Mouse (Mus musculus): ENCODE data around the gene Avil. TPM values are rescaled to one million over a fixed set of nuclear protein-coding genes. Genes with fewer than 3 reads are reported as not detected.

Gene Avil
- under 1 TPM; 0.23 to 0.49 TPM for total RNA-seq (2021)
- long read RNA-seq, experiment 1, result 0 reads
- long read RNA-seq, experiment 2, partial matches to known transcripts, result 0 of 1 reads
- long read RNA-seq, experiment 2, other reads (novel, unspliced or antisense), result 0 of 1 reads

DNA sequence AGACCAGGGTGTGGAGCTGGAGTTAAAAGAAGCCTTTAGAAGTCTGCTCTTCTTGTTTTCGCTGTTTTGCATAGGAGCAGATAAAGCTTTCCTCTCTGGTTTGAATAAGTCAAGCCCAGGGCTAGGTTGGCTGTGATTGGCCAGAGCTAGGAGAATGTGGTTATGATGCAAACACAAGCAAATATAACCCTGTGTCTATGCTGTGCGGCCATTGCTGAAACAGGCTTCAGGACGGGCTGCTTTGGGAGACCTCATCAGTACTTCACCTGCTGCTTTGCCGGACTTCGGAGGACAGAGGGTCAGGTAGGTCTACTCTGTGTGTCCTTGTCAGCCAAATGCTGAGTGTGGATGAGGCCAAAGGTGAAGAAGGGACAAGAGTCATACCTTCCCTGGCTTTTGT lies at the start of gene Avil:
Gene Avil (plus strand): TSS at position 181 of the 400 bp plus-strand sequence.
- DNase-seq (ENCODE audit: low spot score in 2 of 2), result no peak

GRCm38 (mm10) chr10:126952375-126952774 lies 48.1 kb upstream of the Avil start:
- no peak for DNase-seq (ENCODE audit: low spot score in 2 of 2)

DNA sequence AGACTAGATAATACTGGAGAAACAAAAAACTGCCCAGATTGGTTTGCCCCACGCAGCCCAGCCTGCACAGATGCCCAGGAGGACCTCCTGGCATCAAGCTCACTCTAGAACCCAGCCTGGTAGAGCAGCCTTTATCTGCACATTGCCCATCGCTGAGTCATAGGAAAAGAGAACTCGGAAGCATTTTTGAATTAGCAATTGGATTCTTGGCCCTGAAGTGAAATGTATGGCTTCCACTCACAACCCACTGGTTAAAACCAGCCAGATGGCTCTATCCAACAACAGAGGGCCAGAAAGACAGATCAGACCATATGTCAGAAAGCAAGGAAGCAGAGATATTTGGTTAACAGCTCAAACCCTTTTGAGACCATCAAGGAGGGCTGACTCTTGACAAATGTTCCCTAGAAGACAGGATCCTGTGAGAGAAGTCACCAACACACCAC lies 47.5 kb upstream of the Avil start:
- peak; percentile 50 to 71 for DNase-seq (ENCODE audit: low spot score in 2 of 2)

GRCm38 (mm10) chr10:126956692-126957358 lies 43.7 kb upstream of the Avil start:
- peak in 1 of 2 experiments; percentile 21 for DNase-seq (ENCODE audit: low spot score in 2 of 2)

DNA sequence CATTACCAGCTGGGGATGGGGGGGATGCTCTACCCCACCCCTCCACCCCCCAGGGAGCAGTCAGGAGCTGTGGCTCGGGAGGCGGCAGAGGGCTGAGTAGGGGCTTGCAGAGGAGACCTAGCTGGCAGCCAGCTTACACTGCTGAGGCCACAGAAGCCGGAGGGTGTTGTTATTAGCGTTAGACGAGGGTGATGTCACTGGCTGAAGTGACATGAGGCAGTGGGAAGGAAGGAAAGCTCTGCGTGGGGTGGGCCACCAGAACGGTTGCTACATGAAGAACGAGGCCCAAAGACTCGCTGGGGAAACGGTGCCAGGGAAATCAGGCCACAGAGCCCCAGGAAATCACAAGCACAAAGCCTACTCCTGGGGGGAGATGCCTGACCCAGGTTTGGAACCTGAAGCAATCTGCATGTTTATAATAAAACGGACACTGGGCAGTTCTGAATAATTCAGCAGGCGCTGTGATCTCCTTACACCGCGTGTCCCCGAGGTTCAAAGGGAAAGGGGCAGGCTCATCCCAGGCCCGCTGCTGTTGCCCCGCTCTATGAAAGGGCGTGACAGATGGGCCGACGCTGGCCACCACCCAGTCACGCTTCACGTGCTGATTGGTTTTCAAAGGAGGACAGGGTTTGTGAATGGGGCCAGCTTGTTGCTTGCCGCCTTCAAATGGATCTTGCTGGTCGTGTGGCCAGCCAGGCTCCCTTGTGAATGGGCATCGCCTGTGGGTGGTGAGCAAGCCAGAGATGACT lies 43.0 kb upstream of the Avil start:
- peak; percentile 38 to 55 for DNase-seq (ENCODE audit: low spot score in 2 of 2)

DNA sequence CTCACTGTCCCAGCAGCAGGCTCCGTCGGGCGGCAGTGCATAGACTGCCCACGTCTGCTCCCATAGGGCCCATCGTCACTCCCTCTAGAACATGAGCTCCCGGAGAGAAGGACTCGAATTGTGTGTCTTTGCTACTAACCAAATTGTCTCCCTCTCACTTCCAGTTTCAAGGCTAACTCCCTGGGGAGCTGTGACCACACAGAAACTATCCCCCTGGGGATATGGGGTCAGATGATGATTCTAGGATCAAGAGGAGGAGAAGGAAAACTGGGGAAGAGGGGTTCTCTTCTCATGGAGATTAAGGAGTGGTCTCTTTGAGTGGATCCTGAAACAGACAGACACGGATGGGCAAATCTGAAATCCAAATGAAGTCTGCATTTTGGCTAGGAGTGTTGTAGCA lies 40.0 kb upstream of the Avil start:
- DNase-seq (ENCODE audit: low spot score in 2 of 2), result no peak

DNA sequence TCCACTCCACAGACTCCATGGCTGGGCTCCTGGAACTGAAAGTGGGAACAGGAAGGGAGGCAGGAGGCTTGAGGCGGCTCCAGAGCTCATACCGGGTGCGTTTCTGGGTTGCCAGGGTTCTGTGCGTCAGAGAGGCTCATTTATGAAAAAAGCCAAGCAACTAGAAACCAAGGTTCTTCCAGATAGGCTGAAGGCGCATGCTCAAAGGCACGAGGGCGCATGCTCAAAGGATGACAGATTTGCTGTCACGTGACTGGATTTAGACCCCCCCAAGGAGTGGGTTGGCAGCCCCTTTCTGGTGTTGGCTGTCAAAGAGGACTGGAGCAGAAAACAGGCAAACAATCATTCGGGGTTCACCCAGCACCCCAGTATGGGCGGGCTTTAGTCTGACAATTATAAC lies 38.8 kb upstream of the Avil start:
- no peak for DNase-seq (ENCODE audit: low spot score in 2 of 2)

GRCm38 (mm10) chr10:126962271-126962965 lies 38.1 kb upstream of the Avil start:
- peak; percentile 46 to 58 for DNase-seq (ENCODE audit: low spot score in 2 of 2)

DNA sequence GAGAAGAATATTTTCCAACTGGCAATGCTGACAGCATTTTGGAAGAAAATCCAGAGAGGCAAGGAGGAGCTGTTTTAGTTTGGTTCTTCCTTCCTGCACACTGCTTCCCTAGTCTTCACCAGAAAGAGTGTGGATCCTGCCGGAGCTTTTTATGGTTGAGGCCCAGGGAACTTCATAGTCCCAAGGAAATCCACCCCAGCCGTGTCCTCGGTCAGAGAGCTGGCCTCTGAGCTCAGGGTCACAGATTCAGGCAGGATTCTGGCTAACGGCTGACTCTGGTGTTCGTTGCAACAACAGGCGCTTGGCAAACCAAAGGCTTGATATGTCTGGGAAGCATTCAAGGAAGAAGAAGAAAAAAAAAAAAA lies 37.6 kb upstream of the Avil start:
- no peak for DNase-seq (ENCODE audit: low spot score in 2 of 2)

DNA sequence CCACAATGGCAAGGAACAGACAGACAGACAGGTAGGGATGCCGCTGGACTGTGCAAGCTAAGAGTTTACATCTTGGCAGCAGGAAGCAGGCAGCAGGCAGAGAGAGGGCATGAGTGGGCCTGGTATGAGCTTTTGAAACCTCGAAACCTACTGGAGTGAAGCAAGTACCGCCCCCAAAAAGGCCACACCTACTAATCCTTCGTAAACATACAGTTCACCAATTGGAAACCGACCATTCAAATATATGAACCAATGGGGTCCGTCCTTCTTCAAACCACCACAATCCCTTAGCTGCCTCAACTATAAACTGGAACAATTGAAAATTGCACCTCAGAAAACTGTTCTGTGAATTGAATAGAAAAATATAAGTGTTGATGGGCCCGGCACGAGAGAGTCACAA lies 36.7 kb upstream of the Avil start:
- no peak for DNase-seq (ENCODE audit: low spot score in 2 of 2)

DNA sequence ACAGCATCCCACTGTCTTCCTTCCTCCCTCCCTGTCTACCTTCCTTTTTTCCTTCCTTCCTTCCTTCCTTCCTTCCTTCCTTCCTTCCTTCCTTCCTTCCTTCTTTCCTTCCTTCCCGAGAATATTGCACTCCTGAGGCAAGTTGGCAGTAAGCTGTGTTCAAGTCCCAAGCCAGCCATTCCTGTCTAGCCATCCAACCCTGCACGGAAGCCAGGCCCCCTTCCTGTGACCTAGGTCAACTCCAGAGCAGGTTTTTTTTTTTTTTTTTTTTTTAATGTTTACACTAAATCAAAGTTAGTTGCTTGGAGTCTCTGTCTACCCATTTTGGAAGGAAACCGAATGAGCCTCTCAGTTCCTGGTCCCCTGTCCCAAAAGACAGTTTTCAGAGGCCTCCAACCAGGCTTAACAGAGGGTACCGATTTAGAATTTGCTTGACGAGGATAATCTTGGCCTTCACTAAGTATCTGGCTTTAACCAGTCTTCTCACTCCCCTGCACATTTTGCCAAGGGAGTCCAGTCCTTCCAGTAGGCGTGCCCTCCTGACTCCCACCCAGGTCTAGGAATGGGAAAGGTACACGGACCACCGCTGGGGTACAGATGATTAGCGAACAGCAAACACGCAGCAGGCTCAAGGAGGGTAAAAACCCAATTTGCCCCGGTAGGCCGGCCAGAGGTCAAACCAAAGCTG lies 29.0 kb upstream of the Avil start:
- DNase-seq (ENCODE audit: low spot score in 2 of 2), result no peak

DNA sequence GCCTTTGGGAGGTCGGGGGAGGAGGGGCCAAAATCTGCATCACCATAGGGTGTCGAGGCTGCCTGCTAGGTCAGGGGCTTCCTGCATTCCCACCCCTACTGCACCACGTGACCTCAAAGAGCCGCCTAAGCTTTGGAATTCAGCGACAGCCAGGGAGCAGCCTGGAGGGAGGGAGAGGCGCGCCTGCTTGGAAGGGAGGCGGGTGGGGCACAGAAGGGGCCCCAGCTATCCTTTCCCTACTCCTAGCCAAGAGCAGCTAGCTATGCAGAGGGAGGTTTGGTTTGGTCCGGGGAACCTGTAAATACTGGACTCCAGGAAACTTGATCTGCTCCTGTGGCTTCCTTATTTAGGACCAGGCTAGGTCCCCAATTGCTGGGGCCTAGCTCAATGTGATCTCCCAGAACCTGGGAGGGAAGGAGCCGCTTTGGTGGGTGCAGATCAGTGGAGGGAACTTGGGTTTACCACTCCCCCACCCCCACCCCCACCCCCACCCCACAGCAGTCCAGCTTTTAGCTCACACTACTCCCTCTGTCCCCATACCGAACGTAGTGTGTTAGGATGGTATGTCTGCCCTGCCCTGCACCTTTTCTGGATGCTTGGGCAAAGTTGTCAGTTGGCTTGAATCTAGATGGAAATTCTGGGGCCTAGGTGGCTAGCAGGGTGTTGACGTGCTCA lies 28.3 kb upstream of the Avil start:
- no peak for DNase-seq (ENCODE audit: low spot score in 2 of 2)

DNA sequence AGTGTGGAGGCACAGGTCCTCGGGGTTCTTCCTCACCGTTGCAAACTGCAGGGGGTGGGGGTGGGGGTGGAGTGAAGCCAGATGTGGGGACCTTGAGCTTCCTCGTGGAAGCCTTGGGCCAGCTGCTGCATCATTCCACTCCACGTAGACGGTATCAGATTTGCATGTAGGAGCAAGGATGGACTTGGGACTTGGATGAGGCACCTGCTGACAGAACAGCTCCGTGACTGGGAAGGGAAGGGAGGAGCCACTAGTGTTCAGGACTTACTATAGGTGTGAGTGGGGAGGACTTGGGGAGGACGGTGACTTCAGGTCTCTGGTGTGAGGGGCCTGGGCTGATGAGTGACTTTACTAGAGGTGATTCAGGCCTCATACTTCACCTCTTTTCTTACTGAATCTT lies 27.5 kb upstream of the Avil start:
- no peak for DNase-seq (ENCODE audit: low spot score in 2 of 2)

DNA sequence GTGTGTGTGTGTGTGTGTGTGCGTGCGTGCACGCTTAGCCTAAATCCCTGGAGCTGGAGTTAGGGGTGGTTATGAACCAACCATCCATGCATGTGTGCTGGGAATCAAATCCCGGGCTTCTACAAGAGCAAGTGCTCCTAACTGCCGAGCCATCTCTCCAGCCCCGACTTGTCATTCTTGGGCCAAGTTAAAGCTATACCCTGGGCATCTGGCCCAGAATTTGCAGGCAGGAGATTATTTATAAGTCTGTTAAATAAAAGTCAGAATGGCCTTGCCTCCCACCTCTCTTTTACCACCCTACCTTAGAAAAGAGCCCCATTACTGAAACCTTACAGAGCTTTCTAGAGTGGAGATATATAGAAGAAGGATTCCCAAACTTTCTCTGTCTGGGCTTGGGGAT lies 24.8 kb upstream of the Avil start:
- no peak for DNase-seq (ENCODE audit: low spot score in 2 of 2)

DNA sequence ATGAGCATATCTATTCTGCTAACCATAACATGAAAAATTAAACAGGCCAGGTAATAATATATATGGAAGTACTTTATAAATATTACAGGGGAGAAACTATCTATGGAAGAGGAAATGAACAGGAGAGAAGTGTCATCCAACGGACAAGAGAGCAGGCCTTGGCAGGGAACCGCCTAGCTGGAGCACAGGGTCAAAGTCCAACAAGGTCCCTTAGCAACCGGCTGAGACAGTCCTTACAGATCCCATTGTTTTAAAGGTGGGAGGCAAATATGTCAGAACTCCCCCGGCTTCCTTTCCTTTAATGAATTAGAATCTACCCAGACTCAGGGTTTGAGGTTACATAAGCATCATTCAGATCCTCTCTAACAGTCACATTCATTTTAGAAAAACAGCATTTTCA lies 23.4 kb upstream of the Avil start:
- no peak for DNase-seq (ENCODE audit: low spot score in 2 of 2)

DNA sequence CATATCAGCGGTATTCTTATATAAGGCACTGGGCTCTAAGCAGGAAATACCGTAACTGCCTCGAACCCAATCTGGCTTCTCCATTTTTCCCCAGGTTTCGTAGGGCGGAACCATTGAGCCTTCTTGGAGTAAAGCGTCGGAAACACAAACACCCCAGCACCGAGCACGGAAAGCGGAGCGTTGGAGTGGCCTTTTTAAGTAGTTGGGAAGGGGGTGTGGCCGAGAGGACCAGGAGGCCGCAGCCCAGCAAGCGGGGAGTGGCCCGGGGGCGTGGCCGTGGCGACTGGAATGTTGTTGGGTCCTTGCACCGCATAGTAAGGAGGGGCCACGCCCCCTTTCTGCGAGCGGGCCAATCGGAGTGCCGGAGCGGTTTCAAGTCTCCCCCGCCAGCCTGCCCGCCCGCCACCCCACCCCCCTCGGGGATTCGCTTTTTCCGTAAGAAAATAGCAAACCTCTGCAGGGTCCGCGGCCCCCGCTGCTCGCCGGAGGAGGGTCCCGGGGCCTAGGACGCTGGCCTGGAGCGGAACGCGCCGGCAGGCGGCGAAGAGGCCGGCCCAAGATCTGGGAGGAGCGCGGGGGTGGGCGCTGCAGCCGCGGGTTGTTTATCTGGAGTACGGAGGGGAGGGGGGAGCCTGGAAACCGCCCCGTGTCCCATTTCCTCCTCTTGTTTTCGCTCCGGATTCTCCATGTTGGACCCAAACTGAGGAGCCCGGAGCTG lies 22.1 kb upstream of the Avil start, which contains the start of gene Ctdsp2:
Gene Ctdsp2 (plus strand): TSS at position 441 of the 718 bp plus-strand sequence.
- DNase-seq (ENCODE audit: low spot score in 2 of 2), result peak; percentile 99 to 100

DNA sequence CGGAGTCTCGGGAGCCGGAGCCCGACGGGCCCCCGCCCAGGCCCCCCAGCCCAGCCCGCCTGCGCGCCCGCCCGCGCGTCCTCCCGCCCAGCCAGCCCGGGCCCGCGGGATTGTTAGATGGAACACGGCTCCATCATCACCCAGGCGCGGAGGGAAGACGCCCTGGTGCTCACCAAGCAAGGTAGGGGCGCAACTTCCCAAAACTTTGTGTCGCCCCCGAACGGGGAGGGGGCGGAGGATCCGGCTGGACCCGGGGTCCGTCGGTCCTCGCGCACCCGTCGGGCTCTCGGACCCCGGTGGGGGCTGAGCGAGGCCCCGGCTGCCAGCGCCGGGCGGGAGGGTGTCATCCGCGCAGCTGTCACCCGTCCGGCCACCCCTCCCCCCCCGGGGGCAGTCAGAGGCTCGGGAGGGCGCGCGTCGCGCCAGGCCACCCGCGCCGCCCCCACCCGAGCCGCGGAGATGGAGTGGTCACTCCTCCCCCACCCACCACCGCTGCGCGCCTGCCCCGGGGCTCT lies 21.3 kb upstream of the Avil start:
- peak; percentile 48 to 55 for DNase-seq (ENCODE audit: low spot score in 2 of 2)

GRCm38 (mm10) chr10:126979636-126980151 lies 20.8 kb upstream of the Avil start:
- DNase-seq (ENCODE audit: low spot score in 2 of 2), result peak; percentile 34 to 56

DNA sequence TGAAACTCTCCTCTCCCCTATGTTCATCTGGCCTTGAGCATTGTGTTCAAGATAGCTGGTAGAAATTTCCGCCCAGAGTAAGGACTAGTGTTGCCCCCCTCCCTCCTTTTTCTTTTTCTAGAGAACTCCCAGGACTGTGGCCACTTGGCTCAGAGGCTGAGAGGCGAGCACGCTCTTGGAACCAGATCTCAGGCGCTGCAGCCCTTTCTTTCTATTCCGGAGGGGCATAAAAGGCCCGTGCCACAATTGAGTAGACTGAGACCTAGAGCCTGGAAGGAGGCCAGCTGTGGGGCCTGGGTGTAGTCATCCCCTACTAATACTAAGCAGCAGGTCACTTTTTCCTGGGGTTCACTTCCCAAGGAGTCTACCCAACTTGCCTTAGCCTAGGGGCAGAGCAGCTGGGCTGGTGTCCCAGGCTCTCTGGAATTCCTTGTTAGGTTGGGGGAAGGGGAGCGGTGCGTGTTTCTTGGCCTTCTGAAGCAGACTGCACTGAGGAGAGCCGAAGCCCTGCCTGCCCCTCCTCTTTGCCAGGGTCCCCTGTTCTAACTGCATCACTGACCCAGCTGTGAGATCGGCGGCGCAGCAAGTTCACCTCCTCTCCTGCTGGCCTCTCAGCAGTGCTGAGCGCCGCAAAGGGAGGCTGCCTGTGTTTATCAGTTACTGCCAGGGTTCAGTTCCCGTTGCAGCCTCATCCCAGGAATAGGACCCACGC lies 20.1 kb upstream of the Avil start:
- DNase-seq (ENCODE audit: low spot score in 2 of 2), result peak; percentile 31 to 50

Measured in left cerebral cortex, adult 18-20 months (tissue).